Mouse (Mus musculus) testis, adult 2 months (tissue): ENCODE measurements around the gene Slc7a4.

Experiments used
- CTCF ChIP-seq: fragments of 200-500 bp; IDR thresholded peaks from 2 replicates; pipeline ENCODE4 v1.5.1; 2012; ENCODE audit warnings: low read depth, mild to moderate bottlenecking, inconsistent platforms, low read length, moderate library complexity; ENCODE audit not compliant: control insufficient read depth, insufficient read depth, insufficient replicate concordance
- POLR2A ChIP-seq: fragments of 200-500 bp; IDR thresholded peaks from 2 replicates; pipeline ENCODE4 v1.6.1; 2012; ENCODE audit warnings: low read depth, mild to moderate bottlenecking, inconsistent platforms, low read length, moderate library complexity; ENCODE audit not compliant: control insufficient read depth

DNA sequence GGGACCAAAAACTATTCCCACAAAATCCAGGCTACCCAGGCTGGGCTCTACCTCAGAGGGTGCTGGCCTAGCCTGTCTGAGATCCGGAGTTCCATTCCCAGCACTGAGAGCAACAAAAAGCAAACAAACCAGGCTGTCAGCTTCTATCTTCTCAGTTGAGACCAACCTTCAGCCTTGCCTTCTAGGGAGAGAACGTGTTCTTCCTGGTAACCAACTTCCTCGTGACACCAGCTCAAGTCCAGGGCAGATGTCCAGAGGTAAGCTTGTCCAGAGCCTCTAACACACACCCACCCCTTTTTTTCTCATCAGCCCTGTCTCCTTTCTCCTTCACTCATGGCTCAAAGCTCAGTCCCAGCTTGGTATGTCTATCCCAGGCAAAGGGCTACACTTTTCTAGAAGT lies 18.2 kb downstream of the Slc7a4 start:
- no peak for TF ChIP-seq CTCF
- no peak for TF ChIP-seq POLR2A
